Mouse (Mus musculus): ENCODE results near the gene Atad5.

GRCm38 (mm10) chr11:80042615-80043418, 46.4 kb upstream of the Atad5 start:
- TF ChIP-seq CTCF (IDR thresholded peaks at IDR 0.05; ENCODE audit: low read depth): peak; percentile 82
- no peak for TF ChIP-seq EP300 (IDR thresholded peaks at IDR 0.05; ENCODE audit: low read depth)

All from liver, embryonic 14.5 days (tissue).